Mouse (Mus musculus) embryonic facial prominence, embryonic 14.5 days (tissue): ENCODE data around the gene Gm20388. TPM values are rescaled to one million over a fixed set of nuclear protein-coding genes. Genes with fewer than 3 reads are reported as not detected.

Experiments
- ATAC-seq: fragments of 200-750 bp; cut with Nextera tagmentation; 2 replicates; pipeline ENCODE4 v1.8.0; 2017; ENCODE audit warnings: low read depth, moderate number of reproducible peaks, moderate TSS enrichment
- DNase-seq: peaks from one replicate; pipeline ENCODE4 v3.0.0-alpha.2; 2015; ENCODE audit warnings: low spot score
- H3K27ac ChIP-seq: fragments of 300-500 bp; sonication (generic); replicated peaks from 2 replicates; pipeline ENCODE4 v1.5.1; 2014; ENCODE audit warnings: low read depth, mild to moderate bottlenecking, low read length, moderate library complexity
- H3K27me3 ChIP-seq: fragments of 300-500 bp; sonication (generic); replicated peaks from 2 replicates; pipeline ENCODE4 v1.6.1; 2014; ENCODE audit warnings: low read length; ENCODE audit not compliant: control insufficient read depth, insufficient read depth
- H3K36me3 ChIP-seq: fragments of 300-500 bp; sonication (generic); 2 replicates; pipeline ENCODE4 v1.6.1; 2014; ENCODE audit warnings: low read length, mixed read lengths; ENCODE audit not compliant: control insufficient read depth, insufficient read depth
- H3K4me1 ChIP-seq: fragments of 300-500 bp; sonication (generic); 2 replicates; pipeline ENCODE4 v1.6.1; 2014; ENCODE audit warnings: antibody characterized with exemption, low read length; ENCODE audit not compliant: control insufficient read depth, insufficient read depth
- H3K4me2 ChIP-seq: fragments of 300-500 bp; sonication (generic); 2 replicates; pipeline ENCODE4 v1.6.1; 2014; ENCODE audit warnings: low read depth, mild to moderate bottlenecking, low read length, moderate library complexity, mixed read lengths
- H3K4me3 ChIP-seq: fragments of 300-500 bp; sonication (generic); 2 replicates; pipeline ENCODE4 v1.5.1; 2014; ENCODE audit warnings: low read depth, mild to moderate bottlenecking, low read length
- H3K9ac ChIP-seq: fragments of 300-500 bp; sonication (generic); 2 replicates; pipeline ENCODE4 v1.6.1; 2014; ENCODE audit warnings: low read depth, mild to moderate bottlenecking, low read length, moderate library complexity, mixed read lengths
- H3K9me3 ChIP-seq: fragments of 300-500 bp; sonication (generic); 2 replicates; pipeline ENCODE4 v1.6.1; 2016; ENCODE audit warnings: low read length; ENCODE audit not compliant: control insufficient read depth
- WGBS: fragments of 180-500 bp; shearing (Covaris S2); extraction: QIAGEN DNeasy Blood & Tissue Kit; methylation state at CpG from one replicate; pipeline ENCODE4 v1.1.7; 2014; 5-methylcytosine and 5-hydroxymethylcytosine counted together
- polyA plus RNA-seq: library from polyadenylated mRNA; unstranded; fragments of >200 nt; fragmentation: Nextera tagmentation; extraction: Ambion mirVana; gene quantifications from 2 replicates; pipeline ENCODE4 v1.2.1, GENCODE M21; 2014

Gm20388 gene
- polyA plus RNA-seq, 1 experiment from 2014 or later, result not detected

- 0 out of 2 replicates have a peak overlapping the region, but pooled peaks have one; percentile 0 for H3K4me2 ChIP-seq
- no peak overlapping the region for H3K9ac ChIP-seq
- no peaks in the 10 kb centered on the region for H3K27me3 ChIP-seq
- H3K27ac ChIP-seq, result peak overlapping the region; percentile 54
- no peak overlapping the region for H3K4me3 ChIP-seq
- peaks cover 6% of the 10 kb centered on the region for H3K4me1 ChIP-seq
- H3K36me3 ChIP-seq, result no peaks in the 10 kb centered on the region
- ATAC-seq, result peak; percentile 69
- DNase-seq, result peak; percentile 91
- no peaks in the 10 kb centered on the region for H3K9me3 ChIP-seq
- 25% methylated on average over 8 of the region's 9 CpGs for WGBS
Measured at GRCm38 (mm10) chr8:123348237-123348843, 3437.7 kb downstream of the Gm20388 start.

DNA sequence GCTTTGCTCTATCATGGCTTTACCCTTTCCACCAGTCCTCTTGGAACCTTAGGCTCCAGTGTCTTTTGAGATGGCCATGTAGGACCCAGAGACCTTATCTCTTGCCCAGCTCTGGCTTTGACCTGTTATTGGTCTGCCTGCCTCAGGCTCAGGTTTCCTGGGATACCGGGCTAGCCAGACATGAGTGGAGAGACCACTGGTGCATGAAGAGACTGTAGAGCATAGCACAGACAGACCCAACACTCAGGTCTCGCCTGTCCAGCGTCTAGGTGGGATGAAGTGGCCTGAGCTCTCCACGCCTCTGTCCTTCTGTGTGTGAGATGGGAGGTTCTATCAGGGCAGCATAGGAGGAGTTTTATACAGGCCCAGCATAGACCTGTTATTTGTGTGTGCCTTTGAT, 3438.4 kb downstream of the Gm20388 start:
- H3K36me3 ChIP-seq, result no peaks in the 10 kb centered on the region
- no peaks in the 10 kb centered on the region for H3K9me3 ChIP-seq
- no peak overlapping the region for H3K4me2 ChIP-seq
- DNase-seq (no peak), ATAC-seq (no peak)
- no peak overlapping the region for H3K4me3 ChIP-seq
- peaks cover 6% of the 10 kb centered on the region for H3K4me1 ChIP-seq
- 70% methylated on average over 4 of the region's 4 CpGs for WGBS
- H3K27me3 ChIP-seq, result no peaks in the 10 kb centered on the region
- H3K27ac ChIP-seq, result peak overlapping the region; percentile 54
- H3K9ac ChIP-seq, result no peak overlapping the region

DNA sequence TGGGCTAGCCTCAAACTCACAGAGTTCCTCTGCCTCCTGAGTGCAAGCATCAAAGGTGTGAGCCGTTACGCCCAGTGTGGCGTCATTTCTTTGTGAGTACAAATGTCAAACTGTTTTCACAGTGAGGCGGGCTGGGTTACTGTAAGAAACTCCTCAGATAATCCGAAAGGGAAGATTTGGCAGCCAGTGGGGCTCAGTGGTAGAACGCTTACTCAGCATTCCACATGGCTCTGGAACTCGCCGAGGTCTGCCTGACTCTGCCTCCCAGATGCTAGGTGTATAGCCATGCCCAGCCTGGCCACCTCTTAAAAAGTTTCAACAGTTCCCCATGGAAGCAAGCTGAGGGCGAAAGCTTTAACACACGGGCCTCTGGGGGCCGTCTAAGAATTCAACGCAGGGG, 3441.5 kb downstream of the Gm20388 start:
- ATAC-seq (no peak), DNase-seq (no peak)
- H3K4me2 ChIP-seq, result no peak overlapping the region
- H3K36me3 ChIP-seq, result no peaks in the 10 kb centered on the region
- H3K4me3 ChIP-seq, result no peak overlapping the region
- 82% methylated on average over 12 of the region's 12 CpGs for WGBS
- H3K27me3 ChIP-seq, result no peaks in the 10 kb centered on the region
- peaks cover 6% of the 10 kb centered on the region for H3K4me1 ChIP-seq
- no peak overlapping the region for H3K9ac ChIP-seq
- no peak overlapping the region for H3K27ac ChIP-seq
- H3K9me3 ChIP-seq, result no peaks in the 10 kb centered on the region

DNA sequence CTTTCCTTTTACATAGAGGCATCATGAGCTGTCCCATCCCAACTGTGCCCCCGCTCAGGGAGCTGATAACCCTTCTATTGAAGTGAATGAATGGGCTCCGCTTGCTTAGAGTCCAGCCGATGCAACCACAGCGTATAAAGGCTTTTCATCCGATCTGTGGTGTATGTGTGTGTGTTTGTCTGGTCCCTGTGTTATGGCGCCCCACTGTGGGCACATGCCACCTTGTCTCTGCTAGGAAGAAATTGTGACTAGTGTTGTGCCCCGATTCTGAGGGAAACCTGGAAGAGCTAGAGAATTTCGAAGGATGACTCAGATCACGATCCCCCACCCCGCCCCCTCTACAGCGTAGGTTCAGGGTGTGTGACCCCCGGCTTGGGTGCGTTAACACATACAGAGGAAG, 3442.1 kb downstream of the Gm20388 start:
- Histone ChIP-seq H3K4me2 (no peak overlapping the region), H3K9ac (no peak overlapping the region), H3K4me3 (no peak overlapping the region), H3K27me3 (no peaks in the 10 kb centered on the region), H3K27ac (no peak overlapping the region), H3K4me1 (peaks cover 3% of the 10 kb centered on the region), H3K9me3 (no peaks in the 10 kb centered on the region), H3K36me3 (no peaks in the 10 kb centered on the region)
- 0 out of 2 replicates have a peak, but pooled peaks have one; percentile 22 for ATAC-seq
- WGBS, result 61% methylated on average over 13 of the region's 13 CpGs
- DNase-seq, result peak; percentile 23

DNA sequence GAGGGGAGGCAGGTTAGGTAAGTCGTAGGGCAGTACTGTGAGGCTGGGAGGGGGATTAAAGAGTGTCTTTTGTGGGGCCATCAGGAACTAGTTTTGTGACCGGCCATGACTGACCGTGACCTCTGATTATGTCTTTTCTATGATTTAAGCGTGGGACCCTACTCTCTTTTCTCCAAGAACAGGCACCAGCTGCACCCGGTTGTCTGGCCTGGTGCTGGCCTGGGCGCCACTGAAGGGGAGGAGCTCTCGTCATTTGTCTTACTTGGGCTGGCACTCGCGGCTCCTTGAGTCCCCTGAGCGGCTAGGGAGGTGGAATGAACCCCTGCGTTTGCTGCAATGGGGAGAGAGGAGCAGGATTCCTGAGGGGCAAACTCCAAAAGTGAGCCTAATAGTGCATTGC, 3442.6 kb downstream of the Gm20388 start:
- 40% methylated on average over 9 of the region's 11 CpGs for WGBS
- no peak overlapping the region for H3K27ac ChIP-seq
- H3K4me2 ChIP-seq, result no peak overlapping the region
- ATAC-seq (no peak), DNase-seq (no peak)
- H3K27me3 ChIP-seq, result no peaks in the 10 kb centered on the region
- H3K9me3 ChIP-seq, result no peaks in the 10 kb centered on the region
- H3K9ac ChIP-seq, result no peak overlapping the region
- H3K36me3 ChIP-seq, result no peaks in the 10 kb centered on the region
- no peak overlapping the region for H3K4me3 ChIP-seq
- no peaks in the 10 kb centered on the region; the same call in 1 of the 2 replicates for H3K4me1 ChIP-seq

DNA sequence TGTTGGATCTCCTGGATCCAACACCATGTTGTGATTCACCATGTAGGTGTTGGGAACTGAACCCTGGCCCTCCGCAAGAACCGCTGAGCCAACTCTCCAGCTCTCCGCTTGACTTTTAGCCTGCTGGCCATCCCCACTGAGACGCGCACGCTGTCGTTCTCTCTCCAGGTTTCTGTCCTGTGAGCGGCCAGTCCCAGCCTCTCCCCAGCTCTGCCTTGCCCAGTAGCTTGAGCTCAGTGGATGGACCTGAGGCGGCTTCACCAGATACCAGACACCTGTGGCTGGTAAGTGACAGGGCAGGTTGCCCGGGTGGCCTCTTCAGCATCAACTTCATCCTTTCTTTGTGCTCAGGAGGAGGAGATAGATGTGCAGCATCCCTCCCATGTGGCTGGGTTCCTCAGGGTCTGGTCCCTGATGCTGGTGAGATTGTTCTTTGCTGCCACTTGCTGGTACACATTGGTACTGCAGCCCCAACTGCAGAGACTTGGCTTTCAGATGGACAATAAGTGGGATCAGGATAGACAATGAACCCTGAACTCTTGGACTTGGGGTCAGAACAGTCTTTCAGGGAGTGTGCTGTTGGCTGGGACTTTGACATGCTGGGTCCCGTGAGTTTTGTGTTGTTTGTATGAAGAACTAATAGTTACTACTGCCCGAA, 3450.6 kb downstream of the Gm20388 start:
- H3K9ac ChIP-seq, result no peak overlapping the region
- peak; percentile 75 for ATAC-seq
- H3K27ac ChIP-seq, result no peak overlapping the region
- H3K4me3 ChIP-seq, result no peak overlapping the region
- 33% methylated on average over 12 of the region's 12 CpGs for WGBS
- no peaks in the 10 kb centered on the region for H3K27me3 ChIP-seq
- H3K36me3 ChIP-seq, result no peaks in the 10 kb centered on the region
- H3K4me1 ChIP-seq, result no peaks in the 10 kb centered on the region
- peak; percentile 75 for DNase-seq
- H3K9me3 ChIP-seq, result no peaks in the 10 kb centered on the region
- H3K4me2 ChIP-seq, result no peak overlapping the region

DNA sequence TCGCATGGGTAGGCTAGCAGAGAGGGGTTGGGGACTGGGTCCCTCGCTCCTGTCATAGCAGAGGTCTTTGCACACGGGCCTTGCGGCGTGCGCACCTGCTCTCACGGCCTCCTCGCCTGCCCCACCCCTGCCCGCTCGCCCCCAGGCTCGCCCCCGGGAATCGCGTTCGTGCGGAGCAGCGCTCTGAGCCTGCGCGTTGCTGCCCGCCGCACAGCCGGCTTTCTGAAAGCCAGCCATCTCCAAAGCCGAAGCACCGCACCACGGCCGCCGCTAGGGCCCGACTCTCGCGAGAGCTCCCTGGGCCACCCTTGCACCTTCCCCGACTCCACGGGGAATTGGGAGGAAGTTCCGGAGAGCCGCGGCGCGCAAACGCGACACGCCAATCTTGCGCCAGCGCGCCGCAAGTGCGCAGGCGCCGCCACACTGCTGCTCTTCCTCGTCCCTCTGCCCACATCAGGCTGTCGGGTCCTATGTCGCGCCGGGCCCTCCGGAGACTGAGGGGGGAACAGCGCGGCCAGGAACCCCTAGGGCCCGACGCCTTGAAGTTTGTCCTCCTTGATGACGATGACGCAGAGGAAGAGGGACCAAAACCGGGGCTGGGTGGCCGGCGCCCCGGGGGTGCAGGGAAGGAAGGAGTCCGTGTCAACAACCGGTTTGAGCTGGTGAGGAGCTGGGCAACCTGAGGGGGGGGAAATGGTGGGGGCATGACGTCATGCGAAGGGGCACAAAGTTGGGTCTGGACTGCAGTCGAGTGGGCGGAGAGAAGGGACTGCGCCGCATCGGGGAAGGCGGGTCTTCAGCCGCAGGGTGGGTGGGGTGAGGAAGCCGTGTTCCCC, 3463.0 kb downstream of the Gm20388 start, which contains the start of gene Tcf25:
Gene Tcf25 (plus strand): TSS at position 351 of the 836 bp plus-strand sequence.
- peak within 1 kb of the TSS; percentile 83 for H3K4me2 ChIP-seq
- ATAC-seq, result peak; percentile 96
- peak within 1 kb of the TSS; percentile 98 for H3K27ac ChIP-seq
- DNase-seq, result peak; percentile 98
- H3K27me3 ChIP-seq, result no peaks in the 10 kb centered on the region; the same call in 1 of the 2 replicates
- H3K36me3 ChIP-seq, result 0 out of 2 replicates have a peak, but pooled peaks cover 11% of the 10 kb centered on the region
- H3K4me3 ChIP-seq, result peak within 1 kb of the TSS; percentile 93
- WGBS, result under 1% methylated on average over 70 of the region's 75 CpGs
- H3K9me3 ChIP-seq, result no peaks in the 10 kb centered on the region
- H3K4me1 ChIP-seq, result peaks cover 11% of the 10 kb centered on the region
- H3K9ac ChIP-seq, result peak within 1 kb of the TSS; percentile 97

GRCm38 (mm10) chr8:123374239-123374578, 3463.6 kb downstream of the Gm20388 start:
- no peaks in the 10 kb centered on the region; the same call in 1 of the 2 replicates for H3K27me3 ChIP-seq
- 0 out of 2 replicates have a peak, but pooled peaks cover 11% of the 10 kb centered on the region for H3K36me3 ChIP-seq
- WGBS, result under 1% methylated on average over 20 of the region's 20 CpGs
- peak overlapping the region; percentile 97 for H3K9ac ChIP-seq
- H3K4me2 ChIP-seq, result peak overlapping the region; percentile 83
- peak overlapping the region; percentile 98 for H3K27ac ChIP-seq
- ATAC-seq (peak; percentile 76), DNase-seq (peak; percentile 93)
- H3K9me3 ChIP-seq, result no peaks in the 10 kb centered on the region
- H3K4me1 ChIP-seq, result peaks cover 11% of the 10 kb centered on the region
- peak overlapping the region; percentile 93 for H3K4me3 ChIP-seq
